Mouse (Mus musculus): ENCODE data around the gene Vmn2r47. TPM values are rescaled to one million over a fixed set of nuclear protein-coding genes. Genes with fewer than 3 reads are reported as not detected.
"Not testable (repeated sequence)": the region's sequence is repeated elsewhere in the genome, so short reads cannot be mapped to it uniquely, and the experiment has no call there.

Gene Vmn2r47
- total RNA-seq (2021), result not detected

GRCm38 (mm10) chr7:9841225-9841624 is at the start of gene Vmn2r47:
Gene Vmn2r47, minus strand, starts transcription at chr7:9841325.
- DNase-seq (ENCODE audit: low spot score in 2 of 2); intact Hi-C loops (cut with DNase I): not testable (repeated sequence)

- DNase-seq (ENCODE audit: low spot score in 2 of 2); intact Hi-C loops (cut with DNase I): not testable (repeated sequence)
Measured at GRCm38 (mm10) chr7:9770471-9770870, 70.7 kb downstream of the Vmn2r47 start, which contains the start of gene Vmn2r46. Gene Vmn2r46, minus strand, starts transcription at chr7:9770571.

Other genes starting within 250 kb of the Vmn2r47 start
- gene Vmn2r46, start 70.8 kb downstream of the Vmn2r47 start, total RNA-seq (2021), result not detected
- gene Vmn2r48, start 112.3 kb upstream of the Vmn2r47 start, total RNA-seq (2021), result not detected
- gene Vmn2r49, start 150.9 kb upstream of the Vmn2r47 start, total RNA-seq (2021), result not detected
- not detected for gene Vmn2r50, start 212.0 kb upstream of the Vmn2r47 start, total RNA-seq (2021)

Measured in left cerebral cortex, postnatal 25 days (tissue).